ENCODE assay signal across 32 mouse cellular contexts in the genomic region with DNA sequence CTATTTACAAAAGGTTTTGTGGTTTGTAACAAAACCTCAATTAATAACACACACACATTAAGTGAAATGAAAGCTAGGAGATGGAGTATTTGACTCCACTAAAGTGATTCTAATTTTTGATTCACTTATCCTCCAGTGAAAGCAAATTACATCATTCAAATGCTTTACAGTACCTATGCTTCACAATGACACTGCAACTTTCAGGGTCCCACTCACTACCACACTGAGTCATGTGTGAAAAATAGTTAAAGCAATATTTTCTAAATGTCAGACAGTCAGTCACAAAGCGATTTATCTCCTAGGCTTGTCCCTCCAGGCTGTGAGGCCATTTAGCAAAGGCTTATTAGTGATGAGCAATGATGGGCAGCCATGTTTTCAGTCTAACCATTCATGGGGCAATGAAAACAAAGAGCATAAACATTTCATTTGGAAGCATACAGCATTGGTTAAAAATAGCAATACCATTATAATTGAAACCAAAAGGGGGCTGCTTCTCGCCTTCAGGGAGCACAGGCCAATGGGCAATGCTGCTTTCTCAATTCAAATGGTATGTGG. TPM values are rescaled to one million over a fixed set of nuclear protein-coding genes. Genes with fewer than 3 reads are reported as not detected.
DNase-seq lines count a peak whose midpoint lies in the region; ATAC-seq lines count a peak whose summit lies in the region.
"Had no signal": no experiment of that assay in that cellular context is flagged by ENCODE, and none has a peak within 500 bp of the region (broad histone marks: within the 10 kb centered on the region; RNA-seq: fewer than 3 reads in every experiment).

No protein-coding gene starts in this region.

- H3K27me3 ChIP-seq in hindbrain, embryonic 13.5 days: no peaks in the 10 kb centered on the region
- no peaks in the 10 kb centered on the region for H3K27me3 ChIP-seq in hindbrain, embryonic 14.5 days (ENCODE audit: control insufficient read depth, insufficient read depth, low read length)
- H3K27me3 ChIP-seq in neural tube, embryonic 12.5 days (replicated peaks): no peaks in the 10 kb centered on the region
- no peaks in the 10 kb centered on the region for H3K27me3 ChIP-seq in embryonic facial prominence, embryonic 15.5 days
- H3K27me3 ChIP-seq: CH12.LX; heart, embryonic 13.5 days; limb, embryonic 12.5 days; megakaryocyte, embryonic 14.5 days; midbrain, embryonic 12.5 days had no signal

- DNase-seq in hindbrain, embryonic 14.5 days (ENCODE audit: low spot score): no peak
- DNase-seq in neural tube, embryonic 10.5 days (ENCODE audit: extremely low spot score, low spot score): no peak
- no peak for DNase-seq in kidney, adult 18-20 months
- DNase-seq in cerebellum, postnatal 10 days: no peak
- DNase-seq: adrenal gland, postnatal 25 days; cerebellum, adult 18-20 months; cerebellum, postnatal 14 days; gastrocnemius, adult 2 months; gastrocnemius, postnatal 36 days; heart, adult 18-20 months; heart, postnatal 10 days; kidney, postnatal 14 days; layer of hippocampus, adult 9-11 months; lung, adult 18-20 months; lung, postnatal 4 days; right cerebral cortex, postnatal 4 days; thymus, adult 2 months; thymus, postnatal 36 days had no signal

- peaks cover 5% of the 10 kb centered on the region; the same call in 1 of the 2 replicates for H3K36me3 ChIP-seq in hindbrain, embryonic 13.5 days
- no peaks in the 10 kb centered on the region for H3K36me3 ChIP-seq in hindbrain, embryonic 14.5 days (replicated peaks; ENCODE audit: control insufficient read depth, insufficient read depth)
- no peaks in the 10 kb centered on the region for H3K36me3 ChIP-seq in neural tube, embryonic 12.5 days
- 0 out of 2 replicates have a peak, but pooled peaks cover 6% of the 10 kb centered on the region for H3K36me3 ChIP-seq in embryonic facial prominence, embryonic 15.5 days

- 73% methylated on average over 2 of the region's 2 CpGs for WGBS in hindbrain, embryonic 13.5 days
- 76% methylated on average over 2 of the region's 2 CpGs for WGBS in hindbrain, embryonic 14.5 days
- 69% methylated on average over 2 of the region's 2 CpGs for WGBS in neural tube, embryonic 12.5 days
- 43% methylated on average over 2 of the region's 2 CpGs for WGBS in embryonic facial prominence, embryonic 15.5 days

- H3K4me2 ChIP-seq in hindbrain, embryonic 13.5 days: no peak overlapping the region
- no peak overlapping the region for H3K4me2 ChIP-seq in hindbrain, embryonic 14.5 days (replicated peaks)
- no peak overlapping the region for H3K4me2 ChIP-seq in neural tube, embryonic 12.5 days (replicated peaks)
- no peak overlapping the region for H3K4me2 ChIP-seq in embryonic facial prominence, embryonic 15.5 days (replicated peaks)
- H3K4me2 ChIP-seq: heart, embryonic 13.5 days; limb, embryonic 12.5 days; midbrain, embryonic 12.5 days had no signal

- no peak overlapping the region for H3K4me3 ChIP-seq in hindbrain, embryonic 13.5 days
- no peak overlapping the region for H3K4me3 ChIP-seq in hindbrain, embryonic 14.5 days (replicated peaks; ENCODE audit: low read length)
- H3K4me3 ChIP-seq in neural tube, embryonic 12.5 days: no peak overlapping the region
- no peak overlapping the region for H3K4me3 ChIP-seq in embryonic facial prominence, embryonic 15.5 days (replicated peaks)
- H3K4me3 ChIP-seq: erythroblast, embryonic 14.5 days; gastrocnemius, adult 2 months; heart, embryonic 13.5 days; limb, embryonic 12.5 days; megakaryocyte, embryonic 14.5 days; midbrain, embryonic 12.5 days; myocyte had no signal

- no peaks in the 10 kb centered on the region for H3K9me3 ChIP-seq in hindbrain, embryonic 13.5 days
- H3K9me3 ChIP-seq in hindbrain, embryonic 14.5 days (ENCODE audit: control insufficient read depth, low read length): no peaks in the 10 kb centered on the region
- no peaks in the 10 kb centered on the region for H3K9me3 ChIP-seq in neural tube, embryonic 12.5 days
- H3K9me3 ChIP-seq in embryonic facial prominence, embryonic 15.5 days (replicated peaks): no peaks in the 10 kb centered on the region
- H3K9me3 ChIP-seq: heart, embryonic 13.5 days; limb, embryonic 12.5 days; megakaryocyte, embryonic 14.5 days; midbrain, embryonic 12.5 days had no signal

- peaks cover 13% of the 10 kb centered on the region for H3K4me1 ChIP-seq in hindbrain, embryonic 13.5 days (replicated peaks)
- H3K4me1 ChIP-seq in hindbrain, embryonic 14.5 days (replicated peaks; ENCODE audit: control insufficient read depth, insufficient read depth, low read length): peaks cover 19% of the 10 kb centered on the region
- H3K4me1 ChIP-seq in neural tube, embryonic 12.5 days: peaks cover 16% of the 10 kb centered on the region
- H3K4me1 ChIP-seq in embryonic facial prominence, embryonic 15.5 days: peaks cover 7% of the 10 kb centered on the region; the same call in 1 of the 2 replicates

- no peak overlapping the region for H3K9ac ChIP-seq in hindbrain, embryonic 13.5 days
- H3K9ac ChIP-seq in hindbrain, embryonic 14.5 days: no peak overlapping the region
- H3K9ac ChIP-seq in neural tube, embryonic 12.5 days: no peak overlapping the region
- no peak overlapping the region for H3K9ac ChIP-seq in embryonic facial prominence, embryonic 15.5 days
- H3K9ac ChIP-seq: heart, embryonic 13.5 days; limb, embryonic 12.5 days; midbrain, embryonic 12.5 days had no signal

- H3K27ac ChIP-seq in hindbrain, embryonic 13.5 days: peak overlapping the region; percentile 30; the same call in 1 of the 2 replicates
- H3K27ac ChIP-seq in hindbrain, embryonic 14.5 days: no peak overlapping the region
- H3K27ac ChIP-seq in neural tube, embryonic 12.5 days: no peak overlapping the region
- peak overlapping the region; percentile 55; the same call in 1 of the 2 replicates for H3K27ac ChIP-seq in embryonic facial prominence, embryonic 15.5 days (replicated peaks)
- H3K27ac ChIP-seq: gastrocnemius, adult 2 months; heart, embryonic 13.5 days; limb, embryonic 12.5 days; midbrain, embryonic 12.5 days; stomach, postnatal 0 days had no signal

- no peak for ATAC-seq in hindbrain, embryonic 13.5 days (ENCODE audit: low FRiP score)
- no peak for ATAC-seq in hindbrain, embryonic 14.5 days (ENCODE audit: low FRiP score)
- 0 out of 2 replicates have a peak, but pooled peaks have one; percentile 34 for ATAC-seq in neural tube, embryonic 12.5 days (ENCODE audit: low FRiP score, low read depth)
- ATAC-seq in embryonic facial prominence, embryonic 15.5 days (ENCODE audit: insufficient number of reproducible peaks, low FRiP score, low TSS enrichment, low read depth): no peak
- ATAC-seq: forebrain, embryonic 16.5 days; intestine, postnatal 0 days; lung, postnatal 0 days had no signal

RNA-seq across cellular contexts. Expression of a gene that starts 8.1 kb away (rescaled TPM):
- 32.9 and 33.5 TPM in 2 replicates for polyA plus RNA-seq in hindbrain, embryonic 13.5 days (2015; fragmentation: Nextera tagmentation; extraction: Ambion mirVana)
- polyA plus RNA-seq in hindbrain, embryonic 14.5 days (2014; fragmentation: Nextera tagmentation; extraction: Ambion mirVana): 19.6 and 20.4 TPM in 2 replicates
- 56.1 and 61.8 TPM in 2 replicates for polyA plus RNA-seq in neural tube, embryonic 12.5 days (2016; fragmentation: Nextera tagmentation; extraction: Ambion mirVana)
- 61.5 and 68.2 TPM in 2 replicates for polyA plus RNA-seq in embryonic facial prominence, embryonic 15.5 days (2015; fragmentation: Nextera tagmentation; extraction: Ambion mirVana)

Comparison
In these comparisons a context has a peak if more than half of its experiments do, and no peak if none do; other contexts are left out.
1. H3K27ac ChIP-seq: peak in hindbrain, embryonic 13.5 days (single experiment) and embryonic facial prominence, embryonic 15.5 days (single experiment); none in hindbrain, embryonic 14.5 days (single experiment) and neural tube, embryonic 12.5 days (single experiment).